Mouse (Mus musculus) telencephalon, adult 2 months (tissue): ENCODE data around the gene Macf1.

Source experiments
- DNase-seq: peaks from one replicate; pipeline ENCODE4 v3.0.0-alpha.2; 2011; ENCODE audit warnings: low read depth, low spot score

Macf1 gene

GRCm38 (mm10) chr4:123409752-123410151 is 274.4 kb downstream of the Macf1 start:
- no peak for DNase-seq

GRCm38 (mm10) chr4:123409034-123409692 is 275.0 kb downstream of the Macf1 start:
- no peak for DNase-seq

GRCm38 (mm10) chr4:123407792-123408191 is 276.4 kb downstream of the Macf1 start:
- no peak for DNase-seq

- DNase-seq, result no peak
These were observed 280.1 kb downstream of the Macf1 start for GRCm38 (mm10) chr4:123404056-123404455.

GRCm38 (mm10) chr4:123402244-123402643 is 281.9 kb downstream of the Macf1 start:
- no peak for DNase-seq

GRCm38 (mm10) chr4:123401265-123401664 is 282.9 kb downstream of the Macf1 start:
- DNase-seq, result no peak

GRCm38 (mm10) chr4:123397643-123398434 is 286.3 kb downstream of the Macf1 start:
- no peak for DNase-seq

GRCm38 (mm10) chr4:123397049-123397448 is 287.1 kb downstream of the Macf1 start:
- no peak for DNase-seq

- no peak for DNase-seq
These were observed 288.6 kb downstream of the Macf1 start for GRCm38 (mm10) chr4:123395435-123396000.

- no peak for DNase-seq
These were observed 289.3 kb downstream of the Macf1 start for GRCm38 (mm10) chr4:123394878-123395277.

GRCm38 (mm10) chr4:123394269-123394668 is 289.9 kb downstream of the Macf1 start:
- no peak for DNase-seq

- DNase-seq, result no peak
These were observed 291.2 kb downstream of the Macf1 start for GRCm38 (mm10) chr4:123393004-123393403.

GRCm38 (mm10) chr4:123392187-123392586 is 292.0 kb downstream of the Macf1 start:
- no peak for DNase-seq

GRCm38 (mm10) chr4:123385028-123385427 is 299.1 kb downstream of the Macf1 start:
- DNase-seq, result no peak

GRCm38 (mm10) chr4:123383173-123383572 is 301.0 kb downstream of the Macf1 start:
- peak; percentile 85 for DNase-seq

GRCm38 (mm10) chr4:123382051-123382450 is 302.1 kb downstream of the Macf1 start:
- no peak for DNase-seq

- no peak for DNase-seq
These were observed 302.6 kb downstream of the Macf1 start for GRCm38 (mm10) chr4:123381598-123381997.

GRCm38 (mm10) chr4:123376031-123376430 is 308.1 kb downstream of the Macf1 start:
- DNase-seq, result no peak

- no peak for DNase-seq
These were observed 309.7 kb downstream of the Macf1 start for GRCm38 (mm10) chr4:123374316-123375008.

GRCm38 (mm10) chr4:123363555-123363954 is 320.6 kb downstream of the Macf1 start:
- DNase-seq, result no peak

- DNase-seq, result no peak
These were observed 323.4 kb downstream of the Macf1 start for GRCm38 (mm10) chr4:123360771-123361170.

- DNase-seq, result no peak
These were observed 325.5 kb downstream of the Macf1 start for GRCm38 (mm10) chr4:123358613-123359012.
